Mouse (Mus musculus) embryonic stem cell, embryonic (primary cell): ENCODE data around the gene Smpdl3b.

Source experiments
- CTCF ChIA-PET, 4 experiments: fragments of 300-600 bp in 2 of 4; fragments of 350-600 bp in 2 of 4; sonication (Branson Sonifier 250); formaldehyde crosslinking; loops; one replicate each; lab custom pipeline; 2022; ENCODE audit warnings: inconsistent platforms in 2 of 4; lab: Charles Lee
- POLR2A ChIA-PET, 4 experiments: fragments of 300-600 bp in 2 of 4; fragments of 350-600 bp in 2 of 4; sonication (Branson Sonifier 250); formaldehyde crosslinking; loops; one replicate each; lab custom pipeline; 2022; ENCODE audit warnings: antibody characterized with exemption in 4 of 4, inconsistent platforms in 1 of 4; lab: Charles Lee

Smpdl3b gene

DNA sequence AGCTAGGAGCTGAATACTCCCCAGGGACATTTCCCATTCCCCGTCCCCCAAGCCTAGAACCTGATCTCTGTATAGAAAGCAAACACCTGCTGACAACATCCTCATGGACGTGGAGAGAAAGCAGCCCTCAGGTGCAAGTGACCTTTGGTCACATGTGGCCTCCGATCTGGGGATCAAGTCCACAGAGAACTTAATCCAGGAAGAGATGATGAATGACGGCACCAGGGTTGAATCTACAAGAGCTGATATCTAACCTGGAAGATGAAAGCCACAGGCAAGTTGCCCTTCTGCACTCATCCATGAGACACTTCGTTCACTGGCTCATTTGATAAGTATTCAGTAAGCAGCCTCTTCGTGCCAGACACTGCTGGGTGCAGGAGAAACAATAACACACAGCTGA, 5.5 kb upstream of the Smpdl3b start:
- POLR2A ChIA-PET = interaction anchor here in 2 of 4 experiments (0.9 to 29.7 kb wide), 5 partner anchors 8 to 249 kb away, joined by 3 to 609 read pairs (median 118); partner anchors contain the start of genes Smpdl3b (in 1 of the 2), Themis2 (in 1 of the 2) and Xkr8 (in 1 of the 2)
- CTCF ChIA-PET = interaction anchor here in 1 of 4 experiments (2.2 kb wide), 1 partner anchor 28 kb away, joined by 7 read pairs; no protein-coding TSS in a partner anchor

DNA sequence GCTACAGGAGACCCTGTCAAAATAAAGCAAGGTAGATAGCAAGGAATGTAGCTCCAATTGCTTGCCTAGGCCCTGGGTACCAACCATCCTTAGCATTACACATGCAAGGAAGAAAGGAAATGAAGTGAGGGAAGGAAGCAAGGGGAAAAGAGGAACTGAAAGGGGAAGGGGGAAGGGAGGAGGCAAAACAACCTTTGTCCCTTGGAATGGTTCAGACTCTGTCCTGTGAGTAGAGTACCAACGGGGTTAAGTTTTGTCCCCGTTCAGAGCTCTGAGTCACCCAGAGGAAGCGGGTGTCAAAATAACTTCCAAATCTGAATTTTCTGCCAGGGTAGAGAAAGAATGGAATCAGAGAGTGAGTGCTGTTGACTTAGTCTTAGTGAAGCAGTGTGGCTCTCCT, 3.2 kb upstream of the Smpdl3b start:
- CTCF ChIA-PET = interaction anchor here in 1 of 4 experiments (0.7 kb wide), 1 partner anchor 451 kb away, joined by 3 read pairs; no protein-coding TSS in a partner anchor
- POLR2A ChIA-PET = interaction anchor here in 2 of 4 experiments (1.1 to 28.7 kb wide), 6 partner anchors 11 to 139 kb away, joined by 3 to 562 read pairs (median 6); partner anchors contain the start of gene Xkr8 (in 1 of the 2)

DNA sequence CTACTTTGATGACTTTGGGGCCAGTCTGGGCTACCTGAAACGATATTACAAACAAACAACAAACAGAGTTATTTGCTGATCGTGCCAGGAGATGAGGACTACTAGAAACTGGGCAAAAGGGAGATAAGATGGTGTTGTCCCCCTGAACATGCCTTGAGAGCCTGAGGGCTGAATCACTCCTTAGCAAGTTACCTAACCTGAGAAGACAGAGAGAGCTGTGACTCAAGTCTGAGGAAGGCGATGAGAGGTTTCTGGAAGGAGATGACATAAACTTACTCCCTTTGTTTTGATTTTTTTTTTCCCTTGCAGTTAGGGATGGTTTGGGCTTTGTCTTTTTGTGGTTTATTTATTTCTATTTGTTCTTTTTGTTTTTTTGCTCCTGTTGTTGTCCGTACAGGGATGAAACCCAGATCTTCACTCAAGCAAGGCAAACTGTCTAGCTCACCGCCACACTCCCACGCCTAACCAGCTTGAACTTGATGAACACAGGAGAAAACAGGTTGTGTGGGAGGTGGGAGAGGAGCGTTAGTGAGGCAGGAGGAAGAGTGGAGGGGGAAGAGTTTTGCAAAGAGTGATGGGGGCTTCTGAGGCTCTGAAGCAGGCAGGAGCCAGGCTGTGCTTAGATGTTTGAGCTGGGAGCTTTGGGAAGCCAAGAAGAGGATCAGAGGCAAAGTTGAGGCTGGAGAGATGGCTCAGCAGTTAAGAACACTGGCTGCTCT, 740 bp upstream of the Smpdl3b start:
- ChIA-PET POLR2A (interaction anchor here in 3 of 4 experiments (0.5 to 8.5 kb wide), 39 partner anchors 9 to 487 kb away, joined by 3 to 244 read pairs (median 4); partner anchors contain the start of genes Rpa2 (in 3 of the 3), Ppp1r8 (in 1 of the 3), Sesn2 (in 1 of the 3) and Themis2 (in 1 of the 3)), CTCF (interaction anchor here in 3 of 4 experiments (0.6 to 1.8 kb wide), 9 partner anchors 11 to 66 kb away, joined by 3 to 7 read pairs (median 4); partner anchors contain the start of gene Rpa2 (in 2 of the 3))

DNA sequence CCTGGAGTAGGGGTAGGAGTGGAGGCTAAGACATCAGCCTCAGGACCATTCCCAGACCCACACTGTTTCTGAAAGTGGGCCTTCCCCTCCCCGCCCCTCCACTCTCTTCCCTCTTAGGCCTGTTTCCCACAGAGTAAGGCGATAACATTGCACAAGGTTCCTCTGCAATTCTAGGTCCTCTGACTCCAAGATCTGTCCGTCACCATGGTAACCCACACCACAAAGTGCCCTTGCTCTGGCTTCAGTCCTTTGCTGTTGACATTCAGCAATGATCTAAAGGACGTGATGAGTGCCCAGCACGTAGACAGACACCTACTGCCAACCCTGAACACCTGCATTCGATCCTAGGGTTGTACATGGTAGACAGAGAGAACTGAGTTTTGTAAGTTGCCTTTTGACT, 4.1 kb downstream of the Smpdl3b start:
- ChIA-PET POLR2A (interaction anchor here in 1 of 4 experiments (0.7 to 8.5 kb wide), 3 partner anchors 14 to 355 kb away, joined by 3 to 244 read pairs (median 118); partner anchors contain the start of genes Rpa2 and Xkr8), CTCF (no interaction called here)

DNA sequence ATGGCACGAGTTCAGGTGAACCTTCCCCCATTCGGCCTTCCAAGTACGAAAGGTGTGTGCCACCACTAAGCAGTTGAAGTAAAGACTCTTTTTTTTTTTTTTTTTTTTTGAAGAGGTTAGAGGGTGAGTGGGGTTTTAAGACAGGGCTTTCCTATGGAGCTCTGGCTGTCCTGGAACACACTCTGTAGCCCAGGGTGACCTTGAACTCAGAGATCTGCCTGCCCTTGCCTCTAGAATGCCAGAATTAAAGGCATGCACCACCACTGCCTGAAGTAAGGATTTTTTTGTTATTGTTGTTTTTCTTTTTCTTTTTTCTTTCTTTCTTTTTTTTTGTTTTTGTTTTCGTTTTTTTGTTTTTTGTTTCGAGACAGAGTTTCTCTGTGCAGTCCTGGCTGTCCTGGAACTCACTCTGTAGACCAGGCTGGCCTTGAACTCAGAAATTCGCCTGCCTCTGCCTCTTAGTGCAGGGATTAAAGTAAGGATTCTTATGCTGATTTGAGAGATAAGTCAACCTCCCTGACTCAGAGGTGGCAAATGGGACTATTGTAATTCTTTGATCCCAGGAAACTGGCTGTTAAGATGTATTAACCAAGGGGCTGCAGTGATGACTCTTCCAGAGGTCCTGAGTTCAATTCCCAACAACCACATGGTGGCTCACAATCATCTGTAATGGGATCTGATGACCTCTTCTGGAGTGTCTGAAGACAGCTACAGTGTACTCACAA, 7.6 kb downstream of the Smpdl3b start:
- ChIA-PET POLR2A (interaction anchor here (0.6 to 4.7 kb wide), 18 partner anchors 8 to 241 kb away, joined by 3 to 178 read pairs (median 4); partner anchors contain the start of genes Ppp1r8 (in 2 of the 4), Rpa2 (in 1 of the 4), Smpdl3b (in 1 of the 4) and Xkr8 (in 1 of the 4)), CTCF (interaction anchor here in 3 of 4 experiments (0.6 to 0.7 kb wide), 4 partner anchors 16 to 181 kb away, joined by 3 to 7 read pairs (median 3); no protein-coding TSS in a partner anchor)

DNA sequence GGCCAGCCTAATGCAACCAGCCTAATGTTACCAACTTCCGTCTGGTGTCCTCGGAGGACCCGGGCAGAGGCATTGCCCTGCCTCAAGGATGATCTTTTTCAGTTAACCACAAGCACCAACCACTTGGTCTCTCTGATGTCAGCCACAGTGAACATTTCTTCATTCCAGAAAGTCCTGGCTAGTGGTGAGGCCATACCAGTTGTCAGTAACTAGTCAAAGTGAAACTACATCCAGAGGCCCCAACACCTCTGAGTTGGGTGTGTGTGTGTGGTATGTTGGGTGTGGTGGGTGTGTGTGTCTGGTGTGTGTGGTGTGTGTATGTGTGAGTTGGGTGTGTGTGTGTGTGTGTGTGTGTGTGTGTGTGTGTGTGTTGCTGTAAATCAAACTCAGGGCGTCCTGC, 8.3 kb downstream of the Smpdl3b start:
- CTCF ChIA-PET = no interaction called here

DNA sequence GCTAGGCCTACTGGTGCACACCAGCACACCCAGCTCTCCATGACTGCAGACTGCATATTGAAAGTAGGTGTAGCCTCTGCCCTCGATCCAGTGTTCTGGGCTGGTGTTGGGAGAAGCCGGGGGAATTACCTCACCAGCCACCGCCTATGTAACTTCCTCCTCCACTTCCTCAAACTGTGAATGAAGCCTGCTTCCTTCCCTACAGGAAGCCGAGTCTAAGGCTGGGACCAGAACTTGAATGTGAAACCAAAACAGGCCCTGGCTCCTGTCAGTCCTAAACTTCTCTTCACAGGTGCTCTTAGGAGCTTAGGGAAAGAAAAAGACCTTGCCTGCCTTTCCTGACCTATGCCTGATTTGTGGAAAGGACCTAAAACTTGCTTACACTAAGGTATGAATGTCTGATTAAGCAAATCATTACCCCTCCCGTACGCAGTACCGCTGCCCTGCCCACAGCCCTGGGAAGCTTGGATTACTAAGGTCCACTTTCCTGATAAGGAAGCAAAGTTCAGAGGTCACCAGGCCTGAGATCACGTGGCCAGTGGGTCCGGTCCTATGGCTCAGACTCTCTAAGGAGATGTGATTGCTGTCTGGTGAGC, 9.3 kb downstream of the Smpdl3b start:
- CTCF ChIA-PET = interaction anchor here in 1 of 4 experiments (0.6 to 0.8 kb wide), 2 partner anchors 77 to 326 kb away, joined by 3 to 4 read pairs; no protein-coding TSS in a partner anchor
- POLR2A ChIA-PET = interaction anchor here in 3 of 4 experiments (0.6 to 19.3 kb wide), 23 partner anchors 7 to 238 kb away, joined by 3 to 244 read pairs (median 4); partner anchors contain the start of genes Ppp1r8 (in 2 of the 3), Rpa2 (in 2 of the 3), Smpdl3b (in 2 of the 3) and Sesn2 (in 1 of the 3)

More for the DNA sequence above, 8.3 kb downstream of the Smpdl3b start:
- POLR2A ChIA-PET = interaction anchor here (0.6 to 19.3 kb wide), 19 partner anchors 6 to 240 kb away, joined by 3 to 244 read pairs (median 4); partner anchors contain the start of genes Ppp1r8 (in 2 of the 4), Smpdl3b (in 2 of the 4) and Sesn2 (in 1 of the 4)

DNA sequence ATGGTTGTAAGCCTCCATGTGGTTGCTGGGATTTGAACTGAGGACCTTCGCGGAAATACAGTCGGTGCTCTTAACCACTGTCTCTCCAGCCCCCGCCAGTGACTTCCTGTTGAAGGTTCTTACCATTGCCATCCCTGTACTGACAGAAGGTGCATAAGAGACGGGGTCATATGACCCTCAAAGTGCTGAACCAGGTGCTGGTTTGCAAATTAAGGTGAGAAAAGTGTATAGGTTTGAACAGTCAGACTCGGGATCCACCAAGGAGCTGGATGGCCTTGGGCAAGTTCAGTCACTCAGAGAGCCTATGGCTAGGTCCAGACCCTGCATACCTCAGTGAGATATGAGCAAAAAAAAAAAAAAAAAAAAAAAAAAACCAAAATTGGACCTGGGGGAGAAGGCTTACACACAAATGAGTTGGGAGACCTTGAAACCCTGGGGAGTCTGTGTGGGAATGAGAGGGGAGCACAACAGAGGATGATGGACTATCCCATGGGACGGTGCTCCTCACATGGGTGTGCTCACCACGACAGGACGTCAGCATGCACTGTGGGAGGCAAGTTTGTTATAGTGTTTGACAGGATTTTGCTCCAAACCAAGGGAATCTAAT, 10.0 kb downstream of the Smpdl3b start:
- CTCF ChIA-PET = interaction anchor here in 1 of 4 experiments (0.8 kb wide), 1 partner anchor 77 kb away, joined by 4 read pairs; no protein-coding TSS in a partner anchor
- POLR2A ChIA-PET = interaction anchor here (0.6 to 19.3 kb wide), 22 partner anchors 8 to 391 kb away, joined by 3 to 244 read pairs (median 4); partner anchors contain the start of genes Smpdl3b (in 2 of the 4), Ppp1r8 (in 1 of the 4) and Rpa2 (in 1 of the 4)

DNA sequence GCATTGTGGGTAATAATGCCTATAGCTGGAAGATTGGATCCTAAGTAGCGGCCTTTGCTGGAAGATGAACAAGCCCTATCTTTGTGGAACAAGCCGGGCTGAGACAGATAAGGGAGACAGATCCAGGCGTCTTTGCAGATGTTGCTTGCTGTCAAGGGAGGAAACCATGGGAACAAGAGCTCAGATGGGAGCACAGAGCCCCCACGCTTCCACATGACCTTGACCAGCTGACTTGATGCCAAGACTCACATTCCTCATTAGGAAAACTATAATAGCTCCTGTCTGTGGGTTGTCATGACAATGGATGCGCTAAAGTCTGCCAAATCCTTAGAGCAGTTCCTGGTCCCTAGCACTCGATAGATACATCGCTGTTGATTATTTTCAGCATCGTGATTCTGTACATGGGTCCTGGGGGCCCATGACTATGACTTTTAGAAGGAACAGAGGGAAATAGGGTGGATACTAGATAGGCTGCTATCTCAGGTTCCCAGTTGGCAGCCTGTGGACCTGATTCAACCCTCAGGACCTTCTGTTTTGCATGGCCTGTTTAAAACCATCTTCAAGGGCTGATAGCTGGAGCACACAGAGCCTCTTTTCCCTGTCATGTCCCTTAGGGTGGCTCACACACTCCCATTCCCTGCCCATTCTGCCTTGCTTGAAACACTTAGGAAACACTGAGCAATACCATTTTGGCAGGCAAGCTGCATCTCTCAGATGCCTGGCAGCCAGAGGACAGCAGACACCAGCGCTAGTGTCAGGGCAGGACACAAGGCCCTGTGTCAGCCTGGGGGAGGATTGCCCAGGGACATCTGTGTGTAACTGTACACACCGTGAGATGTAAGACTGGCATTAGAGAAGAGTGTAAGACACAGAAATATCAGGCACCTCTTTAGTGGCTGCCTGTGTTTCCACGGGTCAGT, 12.8 kb downstream of the Smpdl3b start:
- POLR2A ChIA-PET = interaction anchor here in 2 of 4 experiments (1.4 to 26.2 kb wide), 4 partner anchors 9 to 30 kb away, joined by 4 to 562 read pairs (median 134); partner anchors contain the start of genes Rpa2 (in 1 of the 2), Smpdl3b (in 1 of the 2) and Xkr8 (in 1 of the 2)
- CTCF ChIA-PET = interaction anchor here in 2 of 4 experiments (0.9 to 1.1 kb wide), 2 partner anchors 13 to 79 kb away, joined by 3 read pairs; partner anchors contain the start of gene Smpdl3b (in 1 of the 2)

DNA sequence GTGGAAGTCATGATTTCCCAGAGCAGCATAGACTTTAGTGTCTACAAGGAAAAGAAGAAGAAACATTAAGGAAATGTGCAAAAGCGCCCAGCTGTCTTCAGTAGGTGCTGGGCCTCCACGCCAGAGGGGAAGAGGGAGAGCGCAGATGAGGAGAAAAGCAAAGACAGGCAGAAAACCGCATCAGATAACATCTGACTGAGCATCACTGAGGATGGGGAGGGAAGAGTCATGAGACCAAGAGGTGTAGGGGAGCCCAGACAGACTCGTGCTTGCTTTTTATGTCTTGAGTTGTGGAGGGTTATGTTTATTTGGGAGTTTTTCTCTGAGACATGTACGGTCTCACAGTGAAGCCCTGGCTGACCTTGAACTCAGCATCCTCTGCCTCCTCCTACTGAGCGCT, 15.6 kb downstream of the Smpdl3b start:
- ChIA-PET CTCF (interaction anchor here in 1 of 4 experiments (0.6 kb wide), 1 partner anchor 449 kb away, joined by 3 read pairs; no protein-coding TSS in a partner anchor), POLR2A (interaction anchor here (0.6 to 26.2 kb wide), 8 partner anchors 8 to 148 kb away, joined by 3 to 562 read pairs (median 4); partner anchors contain the start of genes Rpa2 (in 3 of the 4), Smpdl3b (in 1 of the 4) and Xkr8 (in 1 of the 4))

DNA sequence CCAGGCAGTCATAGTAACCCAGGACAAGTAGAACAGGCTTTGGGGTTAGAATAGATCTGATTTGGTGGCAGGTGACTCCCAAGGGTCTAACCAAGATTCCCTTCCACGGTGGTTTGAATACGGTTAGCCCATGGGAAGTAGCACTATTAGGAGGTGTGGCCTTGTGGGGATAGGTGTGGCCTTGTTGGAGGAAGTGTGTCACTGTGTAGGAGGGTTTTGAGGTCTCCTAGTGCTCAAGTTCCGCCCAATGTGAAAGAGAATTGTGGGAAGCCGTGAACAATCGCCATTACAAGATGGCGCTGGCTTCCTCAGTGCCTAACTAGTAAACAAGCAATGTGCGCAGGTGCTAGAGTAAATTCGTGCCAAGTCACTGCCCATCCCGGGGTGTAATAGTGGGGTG, 19.9 kb downstream of the Smpdl3b start:
- POLR2A ChIA-PET = interaction anchor here in 3 of 4 experiments (0.6 to 26.2 kb wide), 31 partner anchors 9 to 981 kb away, joined by 3 to 562 read pairs (median 4); partner anchors contain the start of genes Rpa2 (in 2 of the 3), Ppp1r8 (in 1 of the 3), Rcc1 (in 1 of the 3) and Smpdl3b (in 1 of the 3)
- CTCF ChIA-PET = interaction anchor here in 1 of 4 experiments (1.2 kb wide), 1 partner anchor 31 kb away, joined by 3 read pairs; the partner anchor contains the start of gene Rpa2

DNA sequence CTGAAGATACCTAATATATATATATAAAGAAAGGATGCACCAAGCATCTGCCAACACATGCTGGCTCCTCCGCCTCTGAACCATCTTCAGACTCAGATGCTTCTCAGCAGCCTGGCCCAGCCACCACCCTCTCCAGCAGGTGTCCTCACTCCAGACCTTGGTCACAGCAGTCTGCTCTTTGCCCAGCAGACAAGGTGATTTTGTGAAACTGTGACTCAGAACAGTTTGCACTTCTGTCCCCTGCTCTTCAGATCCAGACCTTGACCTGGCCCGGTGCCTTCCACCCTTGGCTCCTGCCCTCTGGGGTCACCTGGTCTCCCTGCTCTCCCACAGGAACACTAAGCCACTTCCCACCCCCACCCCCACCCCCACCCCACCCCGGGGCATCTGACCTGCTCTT, 21.2 kb downstream of the Smpdl3b start:
- ChIA-PET CTCF (interaction anchor here in 3 of 4 experiments (0.6 to 2.0 kb wide), 5 partner anchors 45 to 107 kb away, joined by 3 to 8 read pairs (median 3); no protein-coding TSS in a partner anchor), POLR2A (interaction anchor here (0.5 to 26.2 kb wide), 54 partner anchors 8 to 1200 kb away, joined by 3 to 562 read pairs (median 4); partner anchors contain the start of genes Ppp1r8 (in 2 of the 4), Rpa2 (in 2 of the 4), Atpif1 (in 1 of the 4) and Sesn2 (in 1 of the 4))

DNA sequence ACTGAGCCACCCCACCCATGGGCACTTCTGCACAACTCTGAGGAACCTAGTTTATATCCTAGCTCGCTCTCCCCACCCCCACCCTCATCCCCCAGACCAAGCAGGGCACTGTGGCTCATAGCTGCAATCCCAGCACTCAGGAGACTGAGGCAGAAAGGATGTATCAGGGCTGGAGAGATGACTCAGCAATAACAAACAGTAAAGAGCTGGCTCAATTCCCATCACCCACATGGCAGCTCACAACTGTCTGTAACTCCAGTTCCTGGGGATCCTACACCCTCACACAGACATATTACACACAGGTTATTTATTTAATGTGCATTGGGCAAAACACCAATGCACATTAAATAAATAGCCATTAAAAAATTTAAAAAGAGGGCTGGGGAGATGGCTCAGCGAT, 21.7 kb downstream of the Smpdl3b start:
- CTCF ChIA-PET = interaction anchor here in 3 of 4 experiments (0.6 to 2.0 kb wide), 5 partner anchors 28 to 107 kb away, joined by 3 to 7 read pairs (median 3); no protein-coding TSS in a partner anchor

DNA sequence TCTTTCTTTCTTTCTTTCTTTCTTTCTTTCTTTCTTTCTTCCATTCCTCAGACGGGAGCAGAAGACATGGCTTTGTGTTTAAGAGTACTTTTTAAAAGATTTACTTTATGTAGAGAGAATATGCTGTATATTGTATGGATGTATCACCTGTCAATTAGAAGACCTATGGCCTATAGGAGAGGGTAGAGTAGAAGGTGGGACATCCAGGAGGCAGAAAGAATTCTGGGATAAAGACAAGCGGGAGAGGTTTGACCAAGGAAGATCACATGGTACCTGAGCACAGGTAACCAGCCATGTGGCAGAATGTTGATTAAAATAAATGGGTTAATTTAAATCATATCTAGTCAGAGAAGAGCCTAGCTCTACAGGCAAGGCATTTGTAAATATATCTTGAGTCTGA, 22.3 kb downstream of the Smpdl3b start:
- POLR2A ChIA-PET = interaction anchor here (0.6 to 26.2 kb wide), 29 partner anchors 9 to 272 kb away, joined by 3 to 562 read pairs (median 5); partner anchors contain the start of genes Rpa2 (in 2 of the 4), Smpdl3b (in 2 of the 4), Atpif1 (in 1 of the 4) and Med18 (in 1 of the 4)

More for the DNA sequence above, 21.7 kb downstream of the Smpdl3b start:
- POLR2A ChIA-PET = interaction anchor here (0.5 to 26.2 kb wide), 41 partner anchors 7 to 1200 kb away, joined by 3 to 562 read pairs (median 4); partner anchors contain the start of genes Ppp1r8 (in 2 of the 4), Rpa2 (in 2 of the 4), Atpif1 (in 1 of the 4) and Smpdl3b (in 1 of the 4)

More for the DNA sequence above, 22.3 kb downstream of the Smpdl3b start:
- CTCF ChIA-PET = interaction anchor here in 2 of 4 experiments (1.0 to 2.0 kb wide), 6 partner anchors 28 to 188 kb away, joined by 3 to 7 read pairs (median 6); partner anchors contain the start of gene Fam76a (in 1 of the 2)
